Mouse (Mus musculus): ENCODE results near the gene Spx.

DNA sequence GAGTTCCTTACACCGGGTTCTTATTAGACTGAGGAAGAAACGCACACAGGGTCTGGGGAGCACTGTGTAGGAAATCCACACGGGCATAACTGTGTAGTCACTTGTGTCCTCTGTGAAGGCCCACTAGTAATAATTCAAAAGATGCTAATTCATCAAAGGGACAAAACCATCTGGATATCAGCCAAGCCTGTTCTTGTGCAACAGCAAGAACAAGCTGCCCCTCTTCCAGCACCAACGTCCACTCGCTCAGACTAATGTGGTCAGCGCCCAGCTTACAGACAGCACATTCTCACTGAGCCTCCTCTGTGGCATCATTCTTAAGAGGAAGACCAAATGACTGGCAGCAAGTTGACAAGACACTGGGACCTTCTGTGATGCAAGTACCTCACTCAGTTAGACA lies 33.3 kb upstream of the Spx start:
- TF ChIP-seq MAFK (IDR thresholded peaks at IDR 0.05; ENCODE audit: insufficient read depth, low read depth, low read length), result no peak
- TF ChIP-seq ZNF384 (IDR thresholded peaks at IDR 0.05; ENCODE audit: low read depth, low read length), result no peak

Data from ES-E14 (cell line).